Mouse (Mus musculus) CH12F3 (cell line): ENCODE data around the gene Nbas.

Experiments used
- in situ Hi-C: fragments of 300-500 bp; cut with MboI; formaldehyde crosslinking; loops from 2 replicates; pipeline ENCODE4 v1.14.3; 2020; ENCODE audit warnings: low sequenced_read_pairs

The Nbas gene

GRCm38 (mm10) chr12:13268826-13269449 is at the start of gene Nbas:
TSS of gene Nbas (plus strand) at chr12:13269133.
- in situ Hi-C loops, result no loop called here

GRCm38 (mm10) chr12:13242453-13242852 is 26.5 kb upstream of the Nbas start:
- in situ Hi-C loops, result no loop called here

DNA sequence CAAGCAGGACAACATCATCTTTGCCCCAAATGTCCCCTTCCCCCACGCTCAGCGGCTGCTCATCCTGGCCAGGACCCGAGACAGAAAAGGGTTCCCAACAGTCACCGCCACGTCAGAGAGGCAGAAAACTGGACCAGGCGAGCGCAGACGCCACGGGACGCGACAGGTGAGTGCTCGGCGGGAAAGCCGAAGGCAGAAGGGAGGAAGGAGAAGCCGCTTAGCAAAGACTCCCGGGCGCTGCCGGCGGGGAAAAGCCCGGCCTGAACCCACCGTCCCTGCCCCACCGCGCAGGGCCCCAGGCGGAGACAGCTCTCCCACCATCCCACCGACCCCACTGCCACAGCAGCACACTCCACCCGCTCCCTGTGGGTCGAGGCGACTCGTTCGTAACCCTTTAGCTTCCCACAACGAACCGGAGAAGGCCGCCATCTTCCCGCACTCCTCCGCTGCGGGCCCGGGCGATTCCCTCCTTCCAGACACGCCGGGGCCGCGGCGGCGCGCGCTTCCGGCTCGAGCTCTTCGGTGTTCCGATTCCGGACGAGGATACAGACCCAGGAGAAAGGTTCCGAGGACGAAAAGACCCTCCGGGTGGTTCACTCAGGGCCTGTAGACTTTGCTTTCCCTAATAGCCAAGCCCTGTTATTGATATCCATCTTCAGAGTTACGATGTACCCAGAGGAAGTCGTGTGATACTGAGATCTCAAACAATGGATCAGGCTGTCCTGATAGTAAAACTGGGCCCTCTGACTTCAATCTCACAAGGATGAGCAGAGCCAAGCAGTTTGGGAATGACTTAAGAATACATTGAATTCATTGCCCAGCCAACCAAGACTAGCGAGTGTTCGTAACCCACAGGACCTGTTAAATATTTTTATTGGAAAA is 20.0 kb upstream of the Nbas start, which contains the start of gene Ddx1:
Gene Ddx1, minus strand, starts transcription at position 523 of the 882 bp plus-strand sequence.
- in situ Hi-C loops, result no loop called here

- in situ Hi-C loops, result no loop called here
Observed at GRCm38 (mm10) chr12:13249573-13249919, 19.4 kb upstream of the Nbas start.

DNA sequence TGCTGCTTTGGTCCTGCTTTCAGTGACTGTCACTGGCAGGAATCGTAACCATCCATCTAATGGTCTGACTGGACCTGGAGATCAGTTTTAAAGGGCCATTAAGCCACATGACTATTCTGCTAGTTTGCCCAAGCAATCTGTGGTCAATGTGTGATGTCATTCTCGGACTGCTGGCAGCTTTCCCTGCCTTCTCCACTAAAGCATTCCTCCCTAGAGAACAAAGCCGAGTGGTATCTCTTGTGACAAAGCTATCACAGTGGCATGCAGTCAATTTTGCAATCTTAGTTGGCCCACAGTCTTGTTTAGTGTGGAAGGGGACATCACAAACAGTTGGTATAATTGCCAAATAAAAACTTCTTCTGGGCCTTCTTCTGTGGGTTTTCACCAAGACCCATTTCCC is 13.9 kb upstream of the Nbas start:
- in situ Hi-C loops, result no loop called here

DNA sequence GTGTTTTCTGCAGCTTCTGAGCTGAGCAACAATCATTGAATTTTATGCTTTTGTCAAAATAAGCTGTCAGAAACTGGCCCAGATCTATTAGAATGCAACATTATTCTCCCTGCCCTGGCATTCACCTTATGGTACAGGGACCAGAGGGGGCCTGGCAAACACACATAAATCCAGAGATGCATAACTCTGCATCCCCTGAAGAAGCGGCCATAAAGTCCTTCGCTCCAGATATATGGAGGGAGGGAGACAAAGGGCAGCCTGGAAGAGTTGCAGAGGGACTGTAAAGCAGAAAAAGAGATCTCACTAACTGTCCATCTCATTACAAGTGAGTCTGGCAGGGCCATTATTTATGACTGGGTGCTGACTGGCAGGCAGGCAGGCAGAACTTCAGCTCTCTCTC is 13.2 kb upstream of the Nbas start:
- in situ Hi-C loops, result no loop called here

DNA sequence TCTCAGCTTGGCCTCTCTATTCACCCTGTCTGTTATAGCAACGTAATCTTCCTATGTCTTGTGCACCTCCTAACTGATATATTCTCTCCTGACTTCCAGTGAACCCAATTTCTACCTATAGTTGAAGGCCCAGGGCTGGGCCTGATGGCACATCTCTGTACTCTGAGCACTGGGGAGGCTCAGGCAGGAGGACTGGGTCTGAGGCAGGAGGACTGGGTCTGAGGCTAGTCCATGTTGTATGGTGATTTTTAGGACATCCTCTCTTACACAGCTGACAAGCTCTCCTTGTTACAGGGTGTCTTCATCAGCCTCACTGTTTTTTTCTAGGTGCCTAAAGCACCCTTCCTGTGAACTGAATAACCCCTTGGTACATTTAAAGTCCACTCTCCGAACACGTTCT is 521 bp upstream of the Nbas start:
- in situ Hi-C loops, result no loop called here

GRCm38 (mm10) chr12:13269570-13270390 is 847 bp downstream of the Nbas start:
- in situ Hi-C loops, result no loop called here

GRCm38 (mm10) chr12:13291453-13291852 is 22.5 kb downstream of the Nbas start:
- in situ Hi-C loops, result no loop called here

GRCm38 (mm10) chr12:13293421-13293881 is 24.5 kb downstream of the Nbas start:
- in situ Hi-C loops, result no loop called here

GRCm38 (mm10) chr12:13303037-13303436 is 34.1 kb downstream of the Nbas start:
- in situ Hi-C loops, result no loop called here

DNA sequence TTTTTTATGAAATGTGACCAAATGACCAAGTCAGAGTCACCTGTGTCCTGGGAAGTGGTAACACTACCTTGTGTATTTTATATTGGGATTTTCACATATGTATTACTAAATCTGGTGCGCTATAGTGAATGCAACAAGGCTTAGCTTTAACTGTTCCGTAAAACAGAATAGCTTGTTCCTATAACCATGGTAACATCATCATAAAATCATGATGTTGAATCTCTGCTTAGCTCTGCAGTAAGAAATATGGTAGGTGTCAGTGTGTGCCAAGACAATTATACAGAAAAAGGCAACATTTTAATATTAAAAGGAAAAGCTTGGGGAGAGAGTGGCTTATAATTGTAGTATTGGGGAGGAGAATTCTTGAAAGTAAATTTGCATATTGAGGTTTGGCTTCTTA is 45.0 kb downstream of the Nbas start:
- in situ Hi-C loops, result no loop called here

- in situ Hi-C loops, result no loop called here
Observed at GRCm38 (mm10) chr12:13314384-13314783, 45.5 kb downstream of the Nbas start.

GRCm38 (mm10) chr12:13315081-13315480 is 46.1 kb downstream of the Nbas start:
- in situ Hi-C loops, result no loop called here

DNA sequence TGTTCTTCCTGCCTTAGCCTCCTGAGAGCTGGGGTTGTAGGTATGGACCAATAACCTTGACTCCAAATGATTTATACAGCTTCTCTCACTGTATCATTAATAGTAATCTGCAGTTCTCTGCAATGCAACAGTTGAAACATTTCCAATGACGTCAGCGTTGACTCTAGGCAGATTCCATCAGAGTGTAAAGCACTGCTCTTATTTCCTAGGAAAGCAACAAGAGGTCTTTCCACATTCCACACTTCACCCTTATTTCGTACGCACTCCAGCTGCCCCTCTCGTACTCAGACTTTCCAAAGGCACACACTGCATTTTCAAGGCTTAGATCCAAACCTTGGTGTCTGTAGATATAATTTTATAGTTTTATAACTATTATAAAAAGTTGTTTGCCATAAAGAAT is 73.6 kb downstream of the Nbas start:
- in situ Hi-C loops, result no loop called here

- in situ Hi-C loops, result no loop called here
Observed at GRCm38 (mm10) chr12:13356201-13356600, 87.3 kb downstream of the Nbas start.

DNA sequence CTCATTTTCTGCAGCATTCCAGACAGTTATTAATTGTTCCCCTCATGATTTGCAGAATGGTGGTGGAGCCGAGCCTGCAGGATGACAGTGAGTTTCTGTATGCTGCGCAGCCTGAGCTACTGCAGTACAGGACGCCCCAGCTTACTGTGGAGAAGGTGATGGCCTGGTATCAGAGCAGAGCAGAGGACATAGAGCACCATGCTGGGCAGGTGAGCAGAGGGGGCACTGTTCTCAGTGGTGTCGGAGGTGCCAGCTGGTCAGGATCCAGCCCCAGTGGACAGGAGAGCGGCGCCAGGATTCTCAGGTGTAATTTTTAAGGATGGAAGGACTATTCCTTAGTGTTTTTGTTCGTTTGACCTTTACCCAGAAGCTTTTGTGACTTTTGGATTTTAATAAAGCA is 87.8 kb downstream of the Nbas start:
- in situ Hi-C loops, result no loop called here

DNA sequence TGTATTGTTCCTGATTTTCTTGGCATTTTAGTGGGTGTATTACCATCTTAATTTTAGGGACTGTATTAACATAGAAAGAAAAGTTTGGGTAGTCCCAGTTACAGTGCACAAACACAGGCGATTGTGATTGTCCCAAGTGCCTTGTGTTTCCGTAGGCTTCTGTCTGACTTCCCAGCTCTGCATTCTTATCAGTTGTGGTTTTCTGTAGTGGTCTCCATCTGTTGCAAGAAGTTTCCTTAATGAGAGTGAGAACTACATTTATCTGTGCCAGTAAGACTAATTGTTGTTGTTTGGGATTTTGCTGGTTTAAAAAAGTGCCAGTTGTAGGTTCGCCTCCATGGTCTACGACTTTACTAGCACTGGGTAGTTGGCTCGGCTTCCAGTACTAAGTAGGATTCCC is 88.3 kb downstream of the Nbas start:
- in situ Hi-C loops, result no loop called here

DNA sequence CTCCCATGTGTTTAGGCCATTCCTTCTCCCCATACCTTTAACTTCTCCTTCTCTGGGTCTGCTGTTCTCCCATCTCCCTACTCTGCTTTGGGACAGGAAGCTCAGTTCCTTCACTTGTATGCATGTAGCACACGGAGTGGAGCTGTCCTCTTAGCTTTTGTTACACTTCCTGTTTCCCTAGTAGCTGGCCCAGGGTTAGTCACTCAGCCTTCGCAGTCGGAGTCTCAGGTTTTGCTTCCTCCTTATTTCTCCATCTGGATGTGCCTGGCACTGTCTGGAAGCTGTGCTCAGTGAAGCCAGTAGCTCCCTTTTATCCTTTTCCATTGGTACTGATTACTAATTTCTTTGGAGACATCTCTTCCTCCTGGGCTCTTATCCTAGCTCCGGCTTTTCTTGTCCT is 89.9 kb downstream of the Nbas start:
- in situ Hi-C loops, result no loop called here

GRCm38 (mm10) chr12:13360183-13360811 is 91.4 kb downstream of the Nbas start:
- in situ Hi-C loops, result no loop called here

DNA sequence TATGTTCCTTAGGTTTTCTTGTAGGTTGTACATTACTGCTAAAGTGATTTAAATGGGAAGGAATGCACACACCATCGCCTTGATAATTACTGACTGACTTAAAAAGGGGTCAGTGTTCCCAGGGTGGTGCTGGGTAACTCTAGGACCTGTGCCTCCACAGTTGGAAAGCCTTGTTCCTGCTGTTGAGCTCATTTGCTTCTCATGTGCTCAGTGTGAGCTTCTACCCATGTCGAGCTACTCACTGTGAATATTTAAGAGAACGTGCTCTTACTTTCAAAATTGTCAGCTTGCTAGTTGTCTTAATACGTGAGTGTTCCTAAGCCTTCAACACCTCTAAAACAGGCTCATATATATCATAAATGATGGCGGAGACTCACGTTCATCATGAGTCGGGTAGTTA is 112.6 kb downstream of the Nbas start:
- in situ Hi-C loops, result no loop called here
